Mouse (Mus musculus) testis, postnatal 10 days (tissue): ENCODE measurements around the gene Gm10153.
"Not testable (repeated sequence)": the region's sequence is repeated elsewhere in the genome, so short reads cannot be mapped to it uniquely, and the experiment has no call there.

Experiments
- DNase-seq: peaks from one replicate; pipeline ENCODE4 v3.0.0; 2021; ENCODE audit warnings: low spot score

Gene Gm10153

DNA sequence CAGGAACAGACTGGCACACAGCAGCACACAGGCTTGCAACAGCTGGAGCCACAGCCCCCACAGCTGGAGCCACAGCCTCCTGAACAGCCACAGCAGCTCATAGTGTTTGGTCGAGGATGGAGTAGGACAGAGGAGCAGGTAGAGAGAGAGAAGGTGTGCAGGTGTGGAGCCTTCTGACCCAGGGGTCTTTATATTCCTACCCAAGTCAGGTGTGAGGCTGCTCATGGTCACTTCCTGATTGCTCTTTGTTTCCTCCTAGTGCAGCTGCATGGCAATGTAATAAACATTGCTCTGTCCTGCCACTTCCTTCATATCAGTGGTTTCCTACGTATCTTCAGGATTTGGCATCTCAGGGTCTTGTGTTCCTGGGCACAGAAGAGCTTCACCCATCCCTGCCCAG, at the start of gene Gm10153:
Gene Gm10153 (minus strand): TSS at position 101 of the 400 bp plus-strand sequence.
- no peak for DNase-seq

GRCm38 (mm10) chr7:142231540-142231939, 41.4 kb upstream of the Gm10153 start:
- no peak for DNase-seq

- DNase-seq: not testable (repeated sequence)
Measured at GRCm38 (mm10) chr7:142229871-142230270, 39.7 kb upstream of the Gm10153 start, which contains the start of gene Krtap5-5. TSS of gene Krtap5-5 (minus strand) at chr7:142229971.

DNA sequence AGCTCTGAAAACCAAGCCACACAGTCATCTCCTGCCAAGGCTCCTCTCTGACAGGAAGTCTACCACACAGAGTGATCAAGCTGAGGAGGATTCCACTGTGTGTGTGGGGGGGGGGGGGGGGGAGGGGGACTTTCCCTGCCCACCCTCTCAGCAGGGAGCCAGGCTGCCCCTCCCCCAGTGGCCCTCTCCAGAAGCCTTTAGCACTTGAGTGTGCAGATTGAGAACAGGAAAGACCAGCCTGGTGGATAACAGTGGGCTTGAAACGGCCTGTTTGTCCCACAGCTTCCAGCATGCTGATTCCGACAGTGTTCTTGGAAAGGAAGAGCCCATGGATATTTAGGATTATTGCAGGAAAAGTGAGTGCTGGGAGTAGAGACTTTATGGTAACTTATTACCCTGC, 34.3 kb upstream of the Gm10153 start:
- DNase-seq: no peak

- DNase-seq: not testable (repeated sequence)
Measured at GRCm38 (mm10) chr7:142212136-142212535, 21.9 kb upstream of the Gm10153 start.

GRCm38 (mm10) chr7:142211559-142211958, 21.4 kb upstream of the Gm10153 start, which contains the start of gene Gm7579:
TSS of gene Gm7579 (plus strand) at chr7:142211859.
- DNase-seq: no peak

DNA sequence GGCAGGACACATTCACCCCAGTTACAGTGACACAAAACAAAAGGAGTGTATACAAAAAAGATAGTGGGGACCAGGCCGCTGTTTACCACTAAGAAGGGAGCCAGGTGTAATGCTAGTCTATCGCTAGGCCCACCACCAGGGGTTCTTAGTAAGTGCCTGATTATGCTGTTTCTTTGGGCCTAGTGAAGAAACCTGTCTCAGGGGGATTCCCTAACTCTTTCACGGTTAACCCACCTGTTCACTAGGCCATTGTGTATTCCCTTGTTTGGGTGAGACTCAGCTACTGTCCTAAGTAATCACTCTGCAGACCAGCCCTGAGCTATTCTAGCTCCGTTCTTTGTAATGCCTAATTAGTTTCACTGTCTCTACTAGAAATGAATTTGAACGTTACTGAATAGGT, 16.7 kb upstream of the Gm10153 start:
- DNase-seq: not testable (repeated sequence)

DNA sequence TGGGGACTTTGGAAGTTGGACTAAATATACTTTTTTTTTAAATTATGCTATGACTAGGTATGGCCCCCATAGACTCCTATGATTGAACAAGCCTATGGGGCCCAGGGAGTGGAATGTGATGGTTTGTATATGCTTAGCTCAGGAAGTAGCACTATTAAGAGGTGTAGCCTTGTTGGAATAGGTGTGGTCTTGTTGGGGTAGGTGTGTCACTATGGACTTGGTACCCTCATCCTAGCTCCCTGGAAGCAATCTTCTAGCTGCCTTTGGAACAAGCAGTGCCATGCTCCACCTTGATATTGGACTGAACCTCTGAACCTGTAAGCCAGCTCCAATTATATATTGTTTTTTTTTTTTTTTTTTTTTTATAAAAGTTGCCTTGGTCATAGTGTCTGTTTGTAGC, 15.3 kb upstream of the Gm10153 start:
- DNase-seq: no peak

DNA sequence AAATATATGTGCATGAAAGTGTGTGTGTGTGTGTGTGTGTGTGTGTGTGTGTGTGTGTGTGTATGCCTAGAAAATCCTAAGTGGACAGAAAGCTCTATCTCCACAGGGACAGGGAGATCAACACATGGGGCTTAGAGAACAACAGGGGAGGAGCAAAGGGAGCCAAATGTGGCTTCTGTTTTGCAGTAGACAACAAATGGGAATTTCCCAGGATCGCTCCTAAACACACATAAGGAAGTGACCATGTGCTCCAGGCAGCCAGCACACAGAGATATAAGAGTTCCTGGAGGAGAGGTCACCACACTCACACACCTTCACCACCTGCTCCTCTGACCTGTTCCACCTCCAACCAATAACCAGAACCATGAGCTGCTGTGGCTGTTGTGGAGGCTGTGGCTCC, 10.9 kb upstream of the Gm10153 start, which contains the start of gene Krtap5-3:
Gene Krtap5-3 (plus strand): TSS at position 301 of the 400 bp plus-strand sequence.
- DNase-seq: no peak

DNA sequence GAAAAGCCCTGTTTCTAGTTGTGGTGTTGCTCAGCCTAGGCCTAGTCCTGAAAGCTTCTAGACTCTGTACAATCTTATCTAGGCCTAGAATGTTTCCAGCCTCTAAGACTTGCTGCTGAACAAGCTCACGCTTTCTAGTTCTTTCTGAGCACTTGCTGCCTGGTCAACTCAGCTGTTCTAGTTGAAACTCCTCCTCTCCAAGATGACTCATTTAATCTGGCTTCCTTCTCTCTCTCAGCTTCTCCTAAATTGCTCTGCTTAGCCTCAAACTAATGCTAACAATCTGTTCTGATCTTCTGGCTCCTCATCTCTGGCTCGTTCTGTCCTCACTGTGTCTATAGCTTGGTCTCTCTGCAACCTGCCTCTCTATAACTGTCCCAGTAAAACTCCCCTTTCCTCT, 8.6 kb upstream of the Gm10153 start:
- DNase-seq: no peak

- DNase-seq: no peak
Measured at GRCm38 (mm10) chr7:142188156-142188555, 2.0 kb downstream of the Gm10153 start.

DNA sequence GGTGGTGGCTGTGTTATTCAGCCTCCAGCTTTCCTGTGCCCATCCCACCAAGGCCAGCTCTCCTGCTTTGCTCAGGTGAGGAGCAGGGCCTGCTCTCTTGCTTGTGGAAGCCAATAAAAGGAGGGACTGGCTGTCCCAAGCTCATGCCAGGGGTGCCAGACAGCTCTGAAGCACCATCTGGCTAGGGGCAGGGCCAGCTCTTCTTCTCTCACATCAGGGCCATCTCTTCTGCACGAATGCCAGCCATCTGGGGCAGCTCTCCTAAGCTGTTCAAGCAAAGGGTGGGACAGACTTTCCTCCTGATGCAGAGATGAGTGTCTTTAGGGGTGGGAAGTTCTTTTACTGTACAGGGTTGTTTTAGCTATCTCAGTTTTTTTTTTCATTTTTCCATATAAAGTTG, 9.2 kb downstream of the Gm10153 start:
- DNase-seq: no peak

GRCm38 (mm10) chr7:142178685-142179084, 11.5 kb downstream of the Gm10153 start:
- DNase-seq: no peak

DNA sequence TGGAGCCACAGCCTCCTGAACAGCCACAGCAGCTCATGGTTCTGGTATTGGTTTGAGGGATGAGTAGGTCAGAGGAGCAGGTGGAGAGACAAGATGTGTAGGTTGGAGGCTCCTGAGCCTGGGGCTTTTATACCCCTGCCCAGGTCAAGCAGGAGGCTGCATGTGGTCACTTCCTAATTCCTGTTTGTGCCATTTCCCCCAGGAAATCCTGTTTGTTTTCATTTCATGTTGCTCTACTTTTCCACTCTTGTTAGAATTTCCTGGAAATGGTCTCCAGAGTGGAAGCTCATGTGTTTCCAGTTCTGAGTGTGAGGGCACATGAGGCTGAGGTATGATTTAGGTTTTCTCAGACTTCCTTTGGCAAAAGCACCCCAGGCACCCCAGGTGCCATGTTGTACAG, 14.3 kb downstream of the Gm10153 start, which contains the start of gene Krtap5-2:
Gene Krtap5-2 (minus strand): TSS at position 101 of the 400 bp plus-strand sequence.
- DNase-seq: not testable (repeated sequence)

DNA sequence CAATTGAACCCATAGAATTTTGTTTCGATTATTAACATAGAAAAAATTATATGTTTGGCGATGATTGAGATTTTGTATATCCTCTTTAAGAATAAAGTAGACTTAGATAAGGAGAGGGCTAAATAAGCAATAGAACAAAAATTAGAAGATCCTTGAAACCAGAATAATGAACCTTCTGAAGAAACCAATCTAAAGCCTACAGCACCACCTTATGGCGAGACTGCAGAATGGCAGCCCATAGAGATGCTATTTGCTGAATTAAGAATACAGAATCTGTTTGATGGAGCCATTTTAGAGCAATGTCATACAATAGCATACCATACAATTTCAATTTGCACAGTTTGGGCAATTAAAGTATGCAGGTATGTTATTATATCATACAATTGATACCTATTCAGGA, 20.4 kb downstream of the Gm10153 start:
- no peak for DNase-seq

DNA sequence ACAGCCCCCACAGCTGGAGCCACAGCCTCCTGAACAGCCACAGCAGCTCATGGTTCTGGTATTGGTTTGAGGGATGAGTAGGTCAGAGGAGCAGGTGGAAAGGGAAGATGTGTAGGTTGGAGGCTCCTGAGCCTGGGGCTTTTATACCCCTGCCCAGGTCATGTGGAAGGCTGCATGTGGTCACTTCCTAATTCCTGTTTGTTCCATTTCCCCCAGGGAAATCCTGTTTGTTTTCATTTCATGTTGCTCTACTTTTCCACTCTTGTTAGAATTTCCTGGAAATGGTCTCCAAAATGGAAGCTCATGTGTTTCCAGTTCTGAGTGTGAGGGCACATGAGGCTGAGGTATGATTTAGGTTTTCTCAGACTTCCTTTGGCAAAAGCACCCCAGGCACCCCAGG, 24.6 kb downstream of the Gm10153 start, which contains the start of gene Gm4553:
Gene Gm4553 (minus strand): TSS at position 101 of the 400 bp plus-strand sequence.
- not testable (repeated sequence) for DNase-seq

DNA sequence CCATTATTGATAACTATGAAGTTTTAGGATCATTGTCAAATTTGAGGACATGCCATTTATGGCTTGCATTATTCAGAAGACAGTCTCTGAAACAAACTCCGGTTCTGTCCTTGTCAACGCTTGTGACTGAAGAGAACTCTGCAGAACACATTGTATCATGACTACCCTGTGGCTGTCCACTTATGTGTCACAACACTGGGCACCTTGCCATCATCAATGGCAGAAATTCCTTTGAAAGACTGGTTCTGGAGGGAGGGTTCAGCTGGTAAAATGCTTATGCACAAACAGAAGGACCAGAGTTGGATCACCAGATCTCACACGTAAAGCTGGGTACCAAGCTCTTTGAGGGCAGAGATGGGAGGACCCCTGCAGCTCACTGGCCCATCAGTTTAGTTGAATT, 30.8 kb downstream of the Gm10153 start:
- no peak for DNase-seq

DNA sequence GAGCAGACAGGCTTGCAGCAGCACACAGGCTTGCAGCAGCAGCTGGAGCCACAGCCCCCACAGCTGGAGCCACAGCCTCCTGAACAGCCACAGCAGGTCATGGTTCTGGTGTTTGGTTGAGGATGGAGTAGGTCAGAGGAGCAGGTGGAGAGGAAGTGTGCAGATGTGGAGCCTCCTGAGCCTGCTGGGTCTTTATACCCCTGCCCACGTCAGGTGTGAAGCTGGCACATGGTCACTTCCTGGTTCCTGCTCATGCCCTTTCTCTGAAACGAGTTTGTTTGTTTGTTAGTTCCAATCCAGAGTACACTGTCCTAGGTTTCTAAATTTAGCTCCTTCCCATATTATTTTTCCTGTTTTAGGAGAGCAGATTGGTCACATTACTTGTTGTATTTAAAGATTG, 33.2 kb downstream of the Gm10153 start, which contains the start of gene Gm29735:
Gene Gm29735 (minus strand): TSS at position 101 of the 400 bp plus-strand sequence.
- not testable (repeated sequence) for DNase-seq

DNA sequence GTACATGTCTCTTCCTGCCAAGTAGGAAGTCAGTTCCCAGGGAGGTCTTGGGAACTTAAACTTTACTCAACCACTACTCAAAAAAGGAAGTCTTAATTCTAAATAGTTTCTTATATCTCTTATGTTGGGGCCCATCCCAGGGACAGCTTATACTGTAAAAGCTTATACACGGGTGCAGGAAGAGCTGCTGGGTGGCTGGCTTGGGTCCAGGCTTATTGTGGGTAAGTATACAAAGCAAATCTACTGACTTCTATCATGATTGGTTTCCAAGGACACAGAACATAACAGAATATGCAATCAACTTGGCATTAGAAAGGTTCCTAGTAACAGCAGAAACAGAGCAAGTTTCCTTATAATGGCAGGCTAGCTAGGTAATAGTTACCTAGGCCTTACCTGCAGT, 34.9 kb downstream of the Gm10153 start:
- DNase-seq: no peak

DNA sequence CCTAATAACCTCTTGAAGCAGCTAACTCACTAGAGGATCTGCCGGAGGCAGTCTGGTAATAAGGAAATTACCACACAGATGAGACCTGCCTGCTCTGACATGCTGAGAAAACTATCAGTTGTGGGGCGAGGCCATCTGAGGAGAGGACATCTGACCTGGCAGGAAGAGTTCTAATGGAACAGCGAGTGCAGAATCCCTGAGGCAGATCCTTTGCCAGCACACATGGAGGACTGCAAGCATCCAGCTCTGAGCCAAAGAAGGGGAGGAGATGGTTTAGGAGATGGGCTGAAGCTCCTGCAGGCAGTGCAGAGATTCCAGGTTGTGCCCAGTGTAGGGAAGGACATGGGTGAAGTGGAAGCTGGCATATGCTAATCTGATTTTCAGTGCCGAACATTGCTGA, 38.0 kb downstream of the Gm10153 start:
- no peak for DNase-seq

GRCm38 (mm10) chr7:142148633-142149032, 41.6 kb downstream of the Gm10153 start:
- no peak for DNase-seq

- peak; percentile 68 for DNase-seq
Measured at GRCm38 (mm10) chr7:142146033-142146432, 44.2 kb downstream of the Gm10153 start.

DNA sequence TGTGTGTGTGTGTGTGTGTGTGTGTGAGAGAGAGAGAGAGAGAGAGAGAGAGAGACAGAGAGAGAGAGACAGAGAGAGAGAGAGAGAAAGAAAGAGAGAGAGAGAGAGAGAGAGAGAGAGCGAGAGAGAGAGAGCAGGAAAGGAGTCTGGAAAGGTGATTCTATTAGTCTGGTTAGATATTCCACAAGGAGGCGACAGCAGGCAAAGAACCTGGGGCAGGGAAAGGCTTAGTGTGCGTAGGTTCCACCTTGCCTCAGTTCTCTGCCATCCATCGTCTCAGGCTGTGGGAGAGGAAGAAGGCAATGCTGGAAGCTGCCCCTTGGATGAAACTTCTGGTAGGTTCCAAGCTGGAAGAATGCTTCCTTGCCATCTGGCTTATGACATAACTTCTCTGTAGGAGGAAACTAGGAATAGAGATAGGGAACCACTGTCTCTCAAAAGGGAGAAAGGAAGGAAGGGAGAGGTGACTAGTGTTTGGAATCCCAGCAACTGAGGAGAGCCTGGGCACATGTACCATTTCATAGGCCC, 44.7 kb downstream of the Gm10153 start:
- no peak for DNase-seq

GRCm38 (mm10) chr7:142144507-142144906, 45.7 kb downstream of the Gm10153 start, which contains the start of gene Gm45337:
TSS of gene Gm45337 (minus strand) at chr7:142144607.
- no peak for DNase-seq
